In genomic region chr6:143084314-143085025, GRCm38 (mm10) we compare ENCODE assay signal across 16 mouse cellular contexts. TPM values are rescaled to one million over a fixed set of nuclear protein-coding genes. Genes with fewer than 3 reads are reported as not detected.
DNase-seq lines count a peak whose midpoint lies in the region; ATAC-seq and TF ChIP-seq lines count a peak whose summit lies in the region.
"Had no signal": no experiment of that assay in that cellular context is flagged by ENCODE, and none has a peak within 500 bp of the region (broad histone marks: within the 10 kb centered on the region; RNA-seq: fewer than 3 reads in every experiment).

No protein-coding gene starts in this region.

- no peaks in the 10 kb centered on the region for H3K79me2 ChIP-seq in heart, adult 2 months (replicated peaks; ENCODE audit: control insufficient read depth, insufficient read depth, low read length)

- TF ChIP-seq POLR2A in heart, adult 2 months (IDR thresholded peaks at IDR 0.05; ENCODE audit: insufficient read depth, low read depth, low read length) = no peak

- 86% methylated on average over 2 of the region's 2 CpGs for WGBS in heart, adult 2 months
- 95% methylated on average over 2 of the region's 2 CpGs for WGBS in lung, postnatal 0 days

- H3K4me1 ChIP-seq in heart, adult 2 months (ENCODE audit: control insufficient read depth, insufficient read depth, low read length) = no peaks in the 10 kb centered on the region
- no peaks in the 10 kb centered on the region for H3K4me1 ChIP-seq in lung, postnatal 0 days (ENCODE audit: insufficient read depth, low read depth, low read length)
- H3K4me1 ChIP-seq: heart, embryonic 13.5 days; limb, embryonic 15.5 days; midbrain, embryonic 12.5 days had no signal

- no peak for TF ChIP-seq EP300 in heart, adult 2 months (IDR thresholded peaks at IDR 0.05; ENCODE audit: insufficient read depth, low read depth, low read length)
- no peak for TF ChIP-seq EP300 in lung, postnatal 0 days (IDR thresholded peaks at IDR 0.05)

- H3K9ac ChIP-seq in heart, adult 2 months (ENCODE audit: low read depth, low read length) = no peak overlapping the region
- no peak overlapping the region for H3K9ac ChIP-seq in lung, postnatal 0 days (replicated peaks; ENCODE audit: low read depth)
- H3K9ac ChIP-seq: heart, embryonic 13.5 days; limb, embryonic 15.5 days; midbrain, embryonic 12.5 days had no signal

- H3K27me3 ChIP-seq in heart, adult 2 months (ENCODE audit: control insufficient read depth, insufficient read depth, low read length) = no peaks in the 10 kb centered on the region
- no peaks in the 10 kb centered on the region for H3K27me3 ChIP-seq in lung, postnatal 0 days (replicated peaks; ENCODE audit: insufficient read depth, low read length)
- H3K27me3 ChIP-seq: heart, embryonic 13.5 days; limb, embryonic 15.5 days; midbrain, embryonic 12.5 days had no signal

- no peaks in the 10 kb centered on the region for H3K9me3 ChIP-seq in lung, postnatal 0 days (ENCODE audit: low read length)
- H3K9me3 ChIP-seq: heart, embryonic 13.5 days; limb, embryonic 15.5 days; midbrain, embryonic 12.5 days had no signal

- no peak overlapping the region for H3K27ac ChIP-seq in heart, adult 2 months
- no peak overlapping the region for H3K27ac ChIP-seq in lung, postnatal 0 days (ENCODE audit: low read length)
- H3K27ac ChIP-seq: heart, embryonic 13.5 days; limb, embryonic 15.5 days; midbrain, embryonic 12.5 days had no signal

- peak; percentile 23 to 34 for DNase-seq in heart, postnatal 10 days
- no peak for DNase-seq in heart, adult 2 months
- peak; percentile 73 for DNase-seq in R1 (ENCODE audit: low read depth, low spot score)
- DNase-seq in cerebellum, postnatal 14 days = peak; percentile 45 to 61
- no peak for DNase-seq in ovary, postnatal 14 days (ENCODE audit: low spot score)
- no peak for DNase-seq in thymus, postnatal 14 days
- no peak for DNase-seq in lung, postnatal 0 days (ENCODE audit: low spot score)
- DNase-seq: adrenal gland, postnatal 25 days; gastrocnemius, postnatal 25 days; kidney, adult 2 months; lung, postnatal 36 days; right cerebral cortex, postnatal 4 days had no signal

- no peak overlapping the region for H3K4me3 ChIP-seq in heart, adult 2 months
- H3K4me3 ChIP-seq in lung, postnatal 0 days (ENCODE audit: low read depth, low read length) = no peak overlapping the region
- H3K4me3 ChIP-seq: heart, embryonic 13.5 days; limb, embryonic 15.5 days; midbrain, embryonic 12.5 days had no signal

- no peak overlapping the region for H3K4me2 ChIP-seq in lung, postnatal 0 days (replicated peaks; ENCODE audit: low read depth, low read length)
- H3K4me2 ChIP-seq: heart, embryonic 13.5 days; limb, embryonic 15.5 days; midbrain, embryonic 12.5 days had no signal

- ATAC-seq in lung, postnatal 0 days = no peak
- ATAC-seq: activated CD4-positive, CD25-positive, alpha-beta regulatory T cell, adult 4 months had no signal

- peaks cover 3% of the 10 kb centered on the region for H3K36me3 ChIP-seq in heart, adult 2 months (ENCODE audit: control insufficient read depth, insufficient read depth, low read length)
- H3K36me3 ChIP-seq in lung, postnatal 0 days (ENCODE audit: insufficient read depth, low read length) = peaks cover 10% of the 10 kb centered on the region; the same call in 1 of the 2 replicates

- intact Hi-C loops in heart, postnatal 10 days (cut with DNase I) = no loop called here
- intact Hi-C loops in heart, adult 2 months (cut with DNase I) = no loop called here

- no peak for TF ChIP-seq CTCF in heart, adult 2 months (IDR thresholded peaks at IDR 0.05)
- no peak for TF ChIP-seq CTCF in lung, postnatal 0 days (IDR thresholded peaks at IDR 0.05)

RNA-seq across cellular contexts. Expression of gene C2cd5, which starts 15.5 kb away (rescaled TPM):
- total RNA-seq in heart, postnatal 10 days (2021) = 10 to 100 TPM; 23.9 to 27.0 TPM
- 10 to 100 TPM in 1 of 2 experiments, 1 to 10 TPM in 1; 9.9 to 10.7 TPM for total RNA-seq in heart, adult 2 months (2021)
- polyA plus RNA-seq in heart, adult 2 months (2012; rRNA removed) = 8.6 and 12.0 TPM in 2 replicates
- polyA plus RNA-seq in lung, postnatal 0 days (2015; fragmentation: Nextera tagmentation; extraction: Ambion mirVana) = 8.7 and 9.0 TPM in 2 replicates

Comparison
In these comparisons a context has a peak if more than half of its experiments do, and no peak if none do; other contexts are left out.
1. DNase-seq: peak in heart, postnatal 10 days (2 of 2), R1 (single experiment) and cerebellum, postnatal 14 days (2 of 2); none in heart, adult 2 months (0 of 2), ovary, postnatal 14 days (single experiment), thymus, postnatal 14 days (single experiment) and lung, postnatal 0 days (single experiment).